Mouse (Mus musculus): ENCODE measurements around the gene Eps15. TPM values are rescaled to one million over a fixed set of nuclear protein-coding genes. Genes with fewer than 3 reads are reported as not detected.
"Not testable (repeated sequence)": the region's sequence is repeated elsewhere in the genome, so short reads cannot be mapped to it uniquely, and the experiment has no call there.

The Eps15 gene
- polyA plus RNA-seq, 1 experiment, result 39.7 TPM

- DNase-seq (ENCODE audit: low spot score), result no peak
These were observed 120.4 kb downstream of the Eps15 start for GRCm38 (mm10) chr4:109400366-109400980.

- no peak for DNase-seq (ENCODE audit: low spot score)
These were observed 121.2 kb downstream of the Eps15 start for GRCm38 (mm10) chr4:109401176-109401689.

- DNase-seq (ENCODE audit: low spot score), result not testable (repeated sequence)
These were observed 124.8 kb downstream of the Eps15 start for GRCm38 (mm10) chr4:109404908-109405307.

- no peak for DNase-seq (ENCODE audit: low spot score)
These were observed 125.3 kb downstream of the Eps15 start for GRCm38 (mm10) chr4:109405415-109405814.

GRCm38 (mm10) chr4:109406054-109406485 is 126.0 kb downstream of the Eps15 start:
- DNase-seq (ENCODE audit: low spot score), result no peak

GRCm38 (mm10) chr4:109406486-109407175 is 126.6 kb downstream of the Eps15 start, which contains the start of gene Ttc39a:
Gene Ttc39a, plus strand, starts transcription at chr4:109406623.
- peak; percentile 37 for DNase-seq (ENCODE audit: low spot score)

- no peak for DNase-seq (ENCODE audit: low spot score)
These were observed 127.1 kb downstream of the Eps15 start for GRCm38 (mm10) chr4:109407176-109407520.

- no peak for DNase-seq (ENCODE audit: low spot score)
These were observed 127.8 kb downstream of the Eps15 start for GRCm38 (mm10) chr4:109407701-109408485.

- no peak for DNase-seq (ENCODE audit: low spot score)
These were observed 130.8 kb downstream of the Eps15 start for GRCm38 (mm10) chr4:109410681-109411376.

- DNase-seq (ENCODE audit: low spot score), result no peak
These were observed 131.4 kb downstream of the Eps15 start for GRCm38 (mm10) chr4:109411377-109411967.

- DNase-seq (ENCODE audit: low spot score), result no peak
These were observed 132.2 kb downstream of the Eps15 start for GRCm38 (mm10) chr4:109412233-109412632.

- no peak for DNase-seq (ENCODE audit: low spot score)
These were observed 137.9 kb downstream of the Eps15 start for GRCm38 (mm10) chr4:109417998-109418397.

GRCm38 (mm10) chr4:109419017-109419416 is 138.9 kb downstream of the Eps15 start:
- no peak for DNase-seq (ENCODE audit: low spot score)

GRCm38 (mm10) chr4:109419563-109419962 is 139.5 kb downstream of the Eps15 start:
- no peak for DNase-seq (ENCODE audit: low spot score)

GRCm38 (mm10) chr4:109420138-109420795 is 140.2 kb downstream of the Eps15 start:
- DNase-seq (ENCODE audit: low spot score), result no peak

- no peak for DNase-seq (ENCODE audit: low spot score)
These were observed 141.5 kb downstream of the Eps15 start for GRCm38 (mm10) chr4:109421608-109422007.

GRCm38 (mm10) chr4:109422436-109422835 is 142.4 kb downstream of the Eps15 start:
- DNase-seq (ENCODE audit: low spot score), result no peak

- DNase-seq (ENCODE audit: low spot score), result no peak
These were observed 143.4 kb downstream of the Eps15 start for GRCm38 (mm10) chr4:109423438-109423837.

- DNase-seq (ENCODE audit: low spot score), result no peak
These were observed 147.0 kb downstream of the Eps15 start for GRCm38 (mm10) chr4:109427058-109427457.

- no peak for DNase-seq (ENCODE audit: low spot score)
These were observed 150.2 kb downstream of the Eps15 start for GRCm38 (mm10) chr4:109430250-109430649.

- DNase-seq (ENCODE audit: low spot score), result no peak
These were observed 150.8 kb downstream of the Eps15 start for GRCm38 (mm10) chr4:109430854-109431253.

Measured in urinary bladder, adult 2 months (tissue).